Mouse (Mus musculus) spleen, adult 2 months (tissue): ENCODE measurements around the gene 1810055G02Rik. TPM values are rescaled to one million over a fixed set of nuclear protein-coding genes. Genes with fewer than 3 reads are reported as not detected.

ENCODE experiments used
- DNase-seq, 2 experiments: peaks; one replicate each; pipeline versions ENCODE4 v3.0.0 to v3.0.0-alpha.2; 2012 to 2021; ENCODE audit warnings: low spot score in 2 of 2, low read depth in 1 of 2
- H3K27ac ChIP-seq: fragments of 200-500 bp; 2 replicates; pipeline ENCODE4 v1.5.1; 2012; ENCODE audit warnings: low read length, inconsistent platforms; ENCODE audit not compliant: insufficient read depth
- H3K27me3 ChIP-seq: fragments of 200-500 bp; 2 replicates; pipeline ENCODE4 v1.6.1; 2012; ENCODE audit warnings: mild to moderate bottlenecking, moderate library complexity, low read length, inconsistent platforms; ENCODE audit not compliant: control insufficient read depth, insufficient read depth
- H3K36me3 ChIP-seq: fragments of 200-500 bp; 2 replicates; pipeline ENCODE4 v1.6.1; 2012; ENCODE audit warnings: mild to moderate bottlenecking, low read length, inconsistent platforms; ENCODE audit not compliant: control insufficient read depth, insufficient read depth
- H3K4me1 ChIP-seq: fragments of 200-500 bp; 2 replicates; pipeline ENCODE4 v1.6.1; 2011; ENCODE audit warnings: inconsistent platforms; ENCODE audit not compliant: control insufficient read depth, insufficient read depth, insufficient read length
- H3K4me3 ChIP-seq: fragments of 200-500 bp; 2 replicates; pipeline ENCODE4 v1.5.1; 2011; ENCODE audit warnings: mild to moderate bottlenecking, inconsistent platforms; ENCODE audit not compliant: insufficient read depth, insufficient read length; ENCODE audit errors: extremely low read depth
- CTCF ChIP-seq: fragments of 200-500 bp; IDR thresholded peaks from 2 replicates; pipeline ENCODE4 v1.5.1; 2011; ENCODE audit warnings: mild to moderate bottlenecking, inconsistent platforms; ENCODE audit not compliant: insufficient read depth, insufficient read length, insufficient replicate concordance; ENCODE audit errors: extremely low read depth
- POLR2A ChIP-seq: fragments of 200-500 bp; IDR thresholded peaks from 2 replicates; pipeline ENCODE4 v1.6.1; 2011; ENCODE audit warnings: low read depth, low read length, inconsistent platforms
- WGBS: fragments of 180-500 bp; shearing (Covaris S2); methylation state at CpG from one replicate; pipeline ENCODE4 v1.1.7; 2018; 5-methylcytosine and 5-hydroxymethylcytosine counted together
- polyA plus RNA-seq: library from polyadenylated mRNA; depleted of rRNA; stranded (reverse); fragments of >200 nt; gene quantifications from 2 replicates; pipeline ENCODE4 v1.2.3, GENCODE M21; 2012

Gene 1810055G02Rik
- polyA plus RNA-seq, 1 experiment, result 6.7 TPM

GRCm38 (mm10) chr19:3743362-3743761 lies 35.3 kb downstream of the 1810055G02Rik start:
- no peak overlapping the region for H3K4me3 ChIP-seq
- DNase-seq, result no peak
- no peak for TF ChIP-seq POLR2A
- no peak for TF ChIP-seq CTCF
- no peak overlapping the region for H3K27ac ChIP-seq
- H3K36me3 ChIP-seq, result no peaks in the 10 kb centered on the region
- no peaks in the 10 kb centered on the region; the same call in 1 of the 2 replicates for H3K4me1 ChIP-seq
- WGBS, result 91% methylated on average over 7 of the region's 7 CpGs
- no peaks in the 10 kb centered on the region for H3K27me3 ChIP-seq

- Histone ChIP-seq H3K27ac (no peak overlapping the region), H3K36me3 (no peaks in the 10 kb centered on the region), H3K4me1 (no peaks in the 10 kb centered on the region; the same call in 1 of the 2 replicates), H3K4me3 (peak overlapping the region; percentile 59), H3K27me3 (no peaks in the 10 kb centered on the region)
- DNase-seq, result no peak
- no peak for TF ChIP-seq CTCF
- TF ChIP-seq POLR2A, result no peak
- 16% methylated on average over 13 of the region's 13 CpGs for WGBS
These were observed 35.9 kb downstream of the 1810055G02Rik start for GRCm38 (mm10) chr19:3743851-3744512.

- no peak overlapping the region for H3K27ac ChIP-seq
- TF ChIP-seq POLR2A (no peak), CTCF (no peak)
- H3K4me3 ChIP-seq, result no peak overlapping the region
These were observed 44.6 kb downstream of the 1810055G02Rik start for GRCm38 (mm10) chr19:3752621-3753239.

DNA sequence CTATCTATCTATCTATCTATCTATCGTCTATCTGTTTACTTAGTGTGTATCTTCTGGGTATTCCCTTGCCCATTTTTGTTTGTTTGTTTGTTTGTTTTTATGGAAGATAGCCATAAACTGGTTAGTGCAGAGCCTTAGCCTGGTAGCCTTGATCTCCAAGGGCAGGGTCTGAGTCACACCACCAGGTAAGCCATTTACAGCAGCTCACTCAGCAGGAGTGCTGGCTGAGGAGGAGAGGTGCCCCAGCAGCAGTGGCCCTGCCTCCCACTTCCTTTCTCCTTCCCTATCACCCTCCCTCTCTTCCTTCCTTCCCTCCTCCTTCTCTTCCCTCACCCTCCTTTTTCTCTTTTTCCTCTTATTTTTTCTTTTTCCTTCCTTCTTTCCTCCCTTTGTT lies 45.1 kb downstream of the 1810055G02Rik start:
- Histone ChIP-seq H3K4me3 (no peak overlapping the region), H3K36me3 (no peaks in the 10 kb centered on the region), H3K27me3 (no peaks in the 10 kb centered on the region), H3K4me1 (peaks cover 5% of the 10 kb centered on the region; the same call in 1 of the 2 replicates), H3K27ac (no peak overlapping the region)
- 81% methylated on average over 1 of the region's 1 CpGs for WGBS
- DNase-seq, result no peak
- TF ChIP-seq POLR2A (no peak), CTCF (no peak)

More at GRCm38 (mm10) chr19:3752621-3753239, 44.6 kb downstream of the 1810055G02Rik start:
- no peak for DNase-seq
- Histone ChIP-seq H3K36me3 (no peaks in the 10 kb centered on the region), H3K27me3 (no peaks in the 10 kb centered on the region), H3K4me1 (peaks cover 5% of the 10 kb centered on the region; the same call in 1 of the 2 replicates)
- WGBS, result 33% methylated on average over 8 of the region's 8 CpGs

- Histone ChIP-seq H3K27me3 (no peaks in the 10 kb centered on the region), H3K4me3 (no peak overlapping the region), H3K27ac (no peak overlapping the region), H3K4me1 (peaks cover 5% of the 10 kb centered on the region; the same call in 1 of the 2 replicates), H3K36me3 (no peaks in the 10 kb centered on the region)
- DNase-seq, result no peak
- TF ChIP-seq POLR2A (no peak), CTCF (no peak)
- WGBS, result 30% methylated on average over 8 of the region's 8 CpGs
These were observed 45.6 kb downstream of the 1810055G02Rik start for GRCm38 (mm10) chr19:3753738-3754137.

- 95% methylated on average over 1 of the region's 1 CpGs for WGBS
These were observed 49.8 kb downstream of the 1810055G02Rik start for GRCm38 (mm10) chr19:3757861-3758260.

GRCm38 (mm10) chr19:3765221-3765820 lies 57.2 kb downstream of the 1810055G02Rik start:
- TF ChIP-seq CTCF (no peak), POLR2A (no peak)
- H3K27me3 ChIP-seq, result no peaks in the 10 kb centered on the region; the same call in 1 of the 2 replicates
- DNase-seq, result no peak
- WGBS, result 82% methylated on average over 4 of the region's 4 CpGs
- no peak overlapping the region for H3K4me3 ChIP-seq
- H3K36me3 ChIP-seq, result no peaks in the 10 kb centered on the region; the same call in 1 of the 2 replicates
- peaks cover 3% of the 10 kb centered on the region; the same call in 1 of the 2 replicates for H3K4me1 ChIP-seq
- H3K27ac ChIP-seq, result no peak overlapping the region

More at GRCm38 (mm10) chr19:3757861-3758260, 49.8 kb downstream of the 1810055G02Rik start:
- Histone ChIP-seq H3K4me3 (no peak overlapping the region), H3K36me3 (no peaks in the 10 kb centered on the region), H3K27ac (no peak overlapping the region), H3K4me1 (peaks cover under 1% of the 10 kb centered on the region; the same call in 1 of the 2 replicates), H3K27me3 (no peaks in the 10 kb centered on the region; the same call in 1 of the 2 replicates)
- DNase-seq, result no peak
- TF ChIP-seq POLR2A (no peak), CTCF (no peak)
